Mouse (Mus musculus): ENCODE measurements around the gene Gm19965. TPM values are rescaled to one million over a fixed set of nuclear protein-coding genes. Genes with fewer than 3 reads are reported as not detected.

Gm19965 gene
- polyA plus RNA-seq (2015; fragmentation: Nextera tagmentation; extraction: Ambion mirVana) = not detected in 2 replicates

- H3K4me1 ChIP-seq = no peaks in the 10 kb centered on the region
- no peak for ATAC-seq (ENCODE audit: extremely low read depth, insufficient number of reproducible peaks, low FRiP score, low TSS enrichment)
- no peaks in the 10 kb centered on the region for H3K36me3 ChIP-seq
- whole genome bisulfite sequencing = 52% methylated on average over 3 of the region's 3 CpGs
- H3K27ac ChIP-seq (replicated peaks) = no peak within 1 kb of the TSS
- H3K27me3 ChIP-seq (replicated peaks) = no peaks in the 10 kb centered on the region
- H3K9me3 ChIP-seq = 0 out of 2 replicates have a peak, but pooled peaks cover 3% of the 10 kb centered on the region
- H3K4me2 ChIP-seq = no peak within 1 kb of the TSS
- H3K4me3 ChIP-seq = no peak within 1 kb of the TSS
- no peak within 1 kb of the TSS for H3K9ac ChIP-seq
Measured at GRCm38 (mm10) chr1:116802683-116803082, at the start of gene Gm19965. Gene Gm19965, plus strand, starts transcription at chr1:116802983.

- H3K27ac ChIP-seq (replicated peaks) = no peak overlapping the region
- no peaks in the 10 kb centered on the region for H3K4me1 ChIP-seq
- ATAC-seq (ENCODE audit: extremely low read depth, insufficient number of reproducible peaks, low FRiP score, low TSS enrichment) = no peak
- H3K4me2 ChIP-seq = no peak overlapping the region
- H3K9ac ChIP-seq = no peak overlapping the region
- WGBS = 81% methylated on average over 8 of the region's 8 CpGs
- no peaks in the 10 kb centered on the region for H3K27me3 ChIP-seq (replicated peaks)
- H3K9me3 ChIP-seq = peaks cover 10% of the 10 kb centered on the region; the same call in 1 of the 2 replicates
- no peak overlapping the region for H3K4me3 ChIP-seq
- no peaks in the 10 kb centered on the region for H3K36me3 ChIP-seq
Measured at GRCm38 (mm10) chr1:116782471-116782989, 20.3 kb upstream of the Gm19965 start.

All from heart, embryonic 13.5 days (tissue).